Mouse (Mus musculus) E14TG2a.4 (cell line): ENCODE results near the gene Fam206a.

Source experiments
- H3K27me3 ChIP-seq: 2 replicates; pipeline ENCODE4 v1.6.1; 2014; ENCODE audit warnings: low read length, control low read depth; ENCODE audit not compliant: insufficient read depth
- H3K36me3 ChIP-seq: 2 replicates; pipeline ENCODE4 v1.6.1; 2014; ENCODE audit warnings: low read length, control low read depth; ENCODE audit not compliant: insufficient read depth
- H3K4me1 ChIP-seq: replicated peaks from 2 replicates; pipeline ENCODE4 v1.6.1; 2014; ENCODE audit warnings: low read depth, low read length, control low read depth
- H3K4me3 ChIP-seq: replicated peaks from 2 replicates; pipeline ENCODE4 v1.5.1; 2014; ENCODE audit warnings: mild to moderate bottlenecking, low read length
- H3K9me3 ChIP-seq: 2 replicates; pipeline ENCODE4 v1.6.1; 2014; ENCODE audit warnings: low read length, control low read depth
- CTCF ChIP-seq: conservative IDR thresholded peaks from 2 replicates; pipeline ENCODE4 v1.5.1; 2014; ENCODE audit warnings: low read length
- NANOG ChIP-seq: IDR thresholded peaks from 2 replicates; pipeline ENCODE4 v1.6.1; 2014; ENCODE audit warnings: borderline replicate concordance, low read length, mixed read lengths
- POU5F1 ChIP-seq: IDR thresholded peaks from 2 replicates; pipeline ENCODE4 v1.6.1; 2014; ENCODE audit warnings: low read length, borderline replicate concordance

Fam206a gene

GRCm38 (mm10) chr4:56801907-56802668 lies at the start of gene Fam206a, which contains the start of gene Elp1:
Gene Fam206a (plus strand): TSS chr4:56802345.
Gene Elp1 (minus strand): TSS chr4:56802331.
- Histone ChIP-seq H3K9me3 (no peaks in the 10 kb centered on the region), H3K27me3 (peaks cover 3% of the 10 kb centered on the region; the same call in 1 of the 2 replicates), H3K4me3 (peak within 1 kb of the TSS; percentile 97), H3K4me1 (peaks cover 26% of the 10 kb centered on the region), H3K36me3 (peaks cover 74% of the 10 kb centered on the region)
- TF ChIP-seq NANOG: no peak
- TF ChIP-seq CTCF: no peak
- no peak for TF ChIP-seq POU5F1

GRCm38 (mm10) chr4:56756021-56756420 lies 46.1 kb upstream of the Fam206a start:
- Histone ChIP-seq H3K36me3 (peaks cover 97% of the 10 kb centered on the region), H3K4me1 (no peaks in the 10 kb centered on the region), H3K27me3 (no peaks in the 10 kb centered on the region), H3K9me3 (no peaks in the 10 kb centered on the region), H3K4me3 (no peak overlapping the region)
- TF ChIP-seq POU5F1 (no peak), CTCF (no peak), NANOG (no peak)

GRCm38 (mm10) chr4:56756966-56757600 lies 45.1 kb upstream of the Fam206a start:
- Histone ChIP-seq H3K36me3 (peaks cover 97% of the 10 kb centered on the region), H3K9me3 (no peaks in the 10 kb centered on the region), H3K4me1 (no peaks in the 10 kb centered on the region), H3K4me3 (no peak overlapping the region), H3K27me3 (no peaks in the 10 kb centered on the region)
- TF ChIP-seq POU5F1 (no peak), CTCF (no peak), NANOG (no peak)

GRCm38 (mm10) chr4:56757693-56758092 lies 44.5 kb upstream of the Fam206a start:
- Histone ChIP-seq H3K4me3 (no peak overlapping the region), H3K4me1 (no peaks in the 10 kb centered on the region), H3K9me3 (no peaks in the 10 kb centered on the region), H3K27me3 (no peaks in the 10 kb centered on the region), H3K36me3 (peaks cover 100% of the 10 kb centered on the region)
- TF ChIP-seq CTCF (no peak), NANOG (no peak), POU5F1 (no peak)

GRCm38 (mm10) chr4:56767861-56768284 lies 34.3 kb upstream of the Fam206a start:
- H3K36me3 ChIP-seq: peaks cover 97% of the 10 kb centered on the region
- H3K9me3 ChIP-seq: no peaks in the 10 kb centered on the region
- H3K4me3 ChIP-seq: no peak overlapping the region
- H3K27me3 ChIP-seq: no peaks in the 10 kb centered on the region
- peaks cover 13% of the 10 kb centered on the region; the same call in 1 of the 2 replicates for H3K4me1 ChIP-seq
- TF ChIP-seq NANOG (no peak), CTCF (no peak), POU5F1 (no peak)

GRCm38 (mm10) chr4:56768913-56769312 lies 33.2 kb upstream of the Fam206a start:
- H3K27me3 ChIP-seq: no peaks in the 10 kb centered on the region
- no peak for TF ChIP-seq NANOG
- TF ChIP-seq CTCF: no peak
- TF ChIP-seq POU5F1: no peak
- peaks cover 13% of the 10 kb centered on the region; the same call in 1 of the 2 replicates for H3K4me1 ChIP-seq
- H3K36me3 ChIP-seq: peaks cover 97% of the 10 kb centered on the region
- no peak overlapping the region for H3K4me3 ChIP-seq
- H3K9me3 ChIP-seq: no peaks in the 10 kb centered on the region

GRCm38 (mm10) chr4:56771065-56771464 lies 31.1 kb upstream of the Fam206a start:
- Histone ChIP-seq H3K36me3 (peaks cover 98% of the 10 kb centered on the region), H3K4me1 (peaks cover 7% of the 10 kb centered on the region; the same call in 1 of the 2 replicates), H3K27me3 (no peaks in the 10 kb centered on the region), H3K4me3 (no peak overlapping the region), H3K9me3 (no peaks in the 10 kb centered on the region)
- TF ChIP-seq CTCF: no peak
- TF ChIP-seq NANOG: no peak
- TF ChIP-seq POU5F1: no peak

GRCm38 (mm10) chr4:56791373-56791772 lies 10.8 kb upstream of the Fam206a start:
- Histone ChIP-seq H3K27me3 (no peaks in the 10 kb centered on the region), H3K4me3 (no peak overlapping the region), H3K36me3 (peaks cover 96% of the 10 kb centered on the region), H3K4me1 (peaks cover 6% of the 10 kb centered on the region; the same call in 1 of the 2 replicates), H3K9me3 (no peaks in the 10 kb centered on the region)
- TF ChIP-seq CTCF: peak; percentile 72
- TF ChIP-seq POU5F1: no peak
